Mouse (Mus musculus): Measurements from ENCODE around the gene Selplg. TPM values are rescaled to one million over a fixed set of nuclear protein-coding genes. Genes with fewer than 3 reads are reported as not detected.
A peak's percentile ranks its signal among the peaks of the same experiment; 100 is the strongest.
"Not testable (repeated sequence)": the region's sequence is repeated elsewhere in the genome, so short reads cannot be mapped to it uniquely, and the experiment has no call there.

Selplg gene
- polyA plus RNA-seq, 1 experiment, result 1.3 TPM

DNA sequence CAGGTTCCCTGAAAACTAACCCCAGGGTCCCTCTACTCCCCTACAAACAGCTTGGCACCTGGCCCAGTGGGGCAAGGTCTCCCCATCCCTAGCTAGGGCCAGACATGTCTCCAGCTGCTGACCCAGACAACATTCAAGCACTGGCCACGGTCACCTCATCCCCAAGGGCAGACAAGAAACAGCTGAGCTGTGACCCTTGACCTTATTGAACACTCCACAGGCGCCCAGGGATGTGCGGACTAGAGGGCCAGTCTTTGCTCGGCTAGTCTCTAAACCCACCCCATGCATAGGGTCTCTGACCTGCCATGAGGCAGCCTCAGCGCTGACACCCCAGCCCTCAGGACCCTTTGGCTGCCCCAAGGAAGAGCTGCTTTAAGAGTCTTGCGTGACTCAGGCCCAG, 43.8 kb downstream of the Selplg start:
- TF ChIP-seq CTCF (IDR thresholded peaks at IDR 0.05; ENCODE audit: borderline replicate concordance, extremely low read depth, insufficient read depth, insufficient read length), result no peak
- TF ChIP-seq POLR2A (IDR thresholded peaks at IDR 0.05; ENCODE audit: borderline replicate concordance, extremely low read depth, insufficient read depth, insufficient read length, poor library complexity, severe bottlenecking), result no peak
- no peak for DNase-seq (ENCODE audit: low read depth)

DNA sequence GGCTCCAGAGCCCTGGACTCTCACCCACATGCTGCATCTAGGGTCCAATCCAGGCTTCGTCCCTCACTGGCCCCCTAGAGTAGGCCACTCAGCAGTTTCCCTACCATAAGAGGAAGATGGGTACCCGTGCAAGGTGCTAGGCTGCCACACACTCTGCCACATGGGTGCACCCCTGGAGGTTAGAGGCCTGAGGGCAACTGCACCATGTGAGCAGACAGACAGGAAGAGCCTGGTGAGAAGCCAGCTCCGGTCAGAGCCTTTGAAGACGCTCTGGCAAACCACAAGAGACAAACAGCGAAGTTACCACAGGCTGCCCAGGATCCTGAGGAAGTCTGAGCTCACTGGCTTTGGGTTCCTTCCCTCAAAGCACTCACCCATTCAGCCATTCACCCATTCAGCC, 45.5 kb downstream of the Selplg start:
- TF ChIP-seq CTCF (IDR thresholded peaks at IDR 0.05; ENCODE audit: borderline replicate concordance, extremely low read depth, insufficient read depth, insufficient read length) (no peak), POLR2A (IDR thresholded peaks at IDR 0.05; ENCODE audit: borderline replicate concordance, extremely low read depth, insufficient read depth, insufficient read length, poor library complexity, severe bottlenecking) (no peak)
- no peak for DNase-seq (ENCODE audit: low read depth)

DNA sequence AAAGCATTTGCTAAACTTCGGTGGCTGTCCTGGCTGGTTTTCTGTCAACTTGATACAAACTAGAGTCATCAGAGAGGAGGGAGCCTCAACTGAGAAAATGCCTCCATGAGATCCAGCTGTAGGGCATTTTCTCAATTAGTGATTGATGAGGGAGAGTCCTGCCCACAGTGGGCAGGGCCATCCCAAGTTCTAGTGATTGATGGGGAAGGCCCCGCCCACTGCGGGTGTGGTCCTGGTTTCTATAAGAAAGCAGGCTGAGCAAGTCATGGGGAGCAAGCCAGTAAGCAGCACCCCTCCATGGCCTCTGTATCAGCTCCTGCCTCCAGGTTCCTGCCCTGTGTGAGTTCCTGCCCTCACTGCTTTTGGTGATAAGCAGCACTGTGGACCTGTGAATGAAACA, 48.3 kb downstream of the Selplg start:
- DNase-seq (ENCODE audit: low read depth), result not testable (repeated sequence)

DNA sequence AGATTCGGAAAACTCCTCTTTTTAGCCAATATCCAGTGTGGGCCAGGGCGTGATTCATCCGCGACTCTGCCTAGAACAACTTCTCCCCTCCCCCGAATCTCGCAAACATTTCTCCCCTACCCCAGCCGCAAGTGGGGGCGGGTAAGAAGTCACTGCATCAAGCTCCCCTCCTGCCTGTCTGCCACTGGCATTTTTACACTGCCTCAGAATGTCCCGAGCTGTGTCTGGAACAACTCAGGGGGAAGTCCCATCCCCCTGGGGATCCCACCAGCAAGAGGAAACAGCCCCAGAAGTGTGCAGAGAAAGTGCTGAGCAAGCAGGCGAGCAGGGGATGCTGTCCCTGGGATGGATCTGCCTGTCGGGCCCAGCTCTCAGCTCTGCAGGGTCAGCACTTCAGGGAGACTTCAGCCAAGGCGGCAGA, 48.9 kb downstream of the Selplg start:
- DNase-seq (ENCODE audit: low read depth), result peak; percentile 12
- TF ChIP-seq CTCF (IDR thresholded peaks at IDR 0.05; ENCODE audit: borderline replicate concordance, extremely low read depth, insufficient read depth, insufficient read length) (no peak), POLR2A (IDR thresholded peaks at IDR 0.05; ENCODE audit: borderline replicate concordance, extremely low read depth, insufficient read depth, insufficient read length, poor library complexity, severe bottlenecking) (no peak)

DNA sequence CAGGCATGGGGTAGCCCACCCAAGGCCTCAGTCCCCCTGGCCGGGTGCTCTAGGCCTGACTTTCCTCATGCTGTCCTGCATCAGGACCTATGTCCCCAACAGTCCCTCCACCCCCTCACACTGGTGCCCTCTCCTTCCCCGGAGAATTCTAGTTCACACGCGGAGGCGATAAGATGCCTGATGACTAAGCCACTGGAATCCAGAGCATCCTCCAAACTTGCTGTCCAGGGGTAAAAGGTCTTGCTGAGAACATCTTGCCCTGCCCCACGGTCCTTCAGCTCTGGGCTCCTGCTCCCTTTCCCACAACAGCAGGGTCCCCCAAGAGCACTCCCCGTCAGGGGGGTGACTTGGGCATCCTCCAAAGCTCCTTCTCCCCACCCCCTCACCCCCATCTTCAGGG, 49.8 kb downstream of the Selplg start:
- no peak for TF ChIP-seq CTCF (IDR thresholded peaks at IDR 0.05; ENCODE audit: borderline replicate concordance, extremely low read depth, insufficient read depth, insufficient read length)
- TF ChIP-seq POLR2A (IDR thresholded peaks at IDR 0.05; ENCODE audit: borderline replicate concordance, extremely low read depth, insufficient read depth, insufficient read length, poor library complexity, severe bottlenecking), result no peak
- no peak for DNase-seq (ENCODE audit: low read depth)

DNA sequence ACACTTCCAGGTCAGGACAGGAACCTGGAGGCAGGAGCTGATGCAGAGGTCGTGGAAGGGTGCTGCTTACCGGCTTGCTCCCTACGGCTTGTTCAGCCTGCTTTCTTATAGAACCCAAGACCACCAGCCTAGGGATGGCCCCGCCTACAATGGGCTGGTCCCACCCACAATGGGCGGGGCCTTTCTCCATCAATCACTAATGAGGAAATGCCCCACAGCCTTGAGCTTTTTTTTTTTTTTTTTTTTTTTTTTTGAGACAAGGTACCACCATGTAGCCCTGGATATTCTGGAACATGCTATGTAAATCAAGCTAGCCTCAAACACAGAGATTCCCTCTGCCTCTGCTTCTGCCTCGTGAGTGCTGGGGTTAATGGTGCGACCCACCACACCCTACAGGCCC, 50.6 kb downstream of the Selplg start:
- DNase-seq (ENCODE audit: low read depth), result no peak
- TF ChIP-seq POLR2A (IDR thresholded peaks at IDR 0.05; ENCODE audit: borderline replicate concordance, extremely low read depth, insufficient read depth, insufficient read length, poor library complexity, severe bottlenecking) (no peak), CTCF (IDR thresholded peaks at IDR 0.05; ENCODE audit: borderline replicate concordance, extremely low read depth, insufficient read depth, insufficient read length) (no peak)

DNA sequence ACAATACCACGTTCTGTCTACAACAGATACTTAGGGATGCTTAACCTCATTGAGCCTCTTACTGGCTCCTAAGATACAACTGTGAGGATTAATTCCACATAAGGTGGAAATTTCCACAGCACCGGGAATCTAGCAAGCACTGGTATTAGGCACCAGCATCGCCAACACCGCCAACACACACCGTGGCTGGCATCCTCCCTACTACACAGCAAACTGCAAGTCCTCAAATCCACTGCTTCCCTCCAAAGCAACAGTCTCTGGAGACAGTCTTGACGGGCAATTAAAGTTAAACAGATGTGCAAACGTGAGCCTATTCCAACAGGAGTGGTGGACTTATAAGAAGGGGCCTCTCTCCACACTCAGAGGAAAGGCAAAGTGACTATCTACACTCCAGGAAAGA, 51.2 kb downstream of the Selplg start:
- TF ChIP-seq POLR2A (IDR thresholded peaks at IDR 0.05; ENCODE audit: borderline replicate concordance, extremely low read depth, insufficient read depth, insufficient read length, poor library complexity, severe bottlenecking) (no peak), CTCF (IDR thresholded peaks at IDR 0.05; ENCODE audit: borderline replicate concordance, extremely low read depth, insufficient read depth, insufficient read length) (no peak)
- no peak for DNase-seq (ENCODE audit: low read depth)

DNA sequence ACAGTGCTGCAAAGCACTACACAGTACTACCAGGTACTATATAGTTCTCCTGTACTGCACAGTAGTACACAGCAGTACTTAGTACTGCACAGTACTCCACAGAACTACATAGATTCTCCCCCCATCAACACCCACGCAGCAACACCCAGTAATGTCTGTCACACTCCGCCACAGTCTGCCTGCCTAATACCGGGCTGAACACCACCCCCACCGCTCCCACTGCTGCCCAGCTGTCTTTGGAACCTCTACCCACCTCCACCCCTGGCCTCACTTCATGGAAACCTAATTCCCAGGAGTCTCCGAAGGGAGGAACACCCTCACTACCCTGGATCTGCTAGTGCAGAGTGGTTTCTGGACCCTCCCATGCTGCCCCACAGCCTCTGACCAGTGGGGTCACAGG, 51.7 kb downstream of the Selplg start:
- TF ChIP-seq CTCF (IDR thresholded peaks at IDR 0.05; ENCODE audit: borderline replicate concordance, extremely low read depth, insufficient read depth, insufficient read length) (no peak), POLR2A (IDR thresholded peaks at IDR 0.05; ENCODE audit: borderline replicate concordance, extremely low read depth, insufficient read depth, insufficient read length, poor library complexity, severe bottlenecking) (no peak)
- DNase-seq (ENCODE audit: low read depth), result no peak

DNA sequence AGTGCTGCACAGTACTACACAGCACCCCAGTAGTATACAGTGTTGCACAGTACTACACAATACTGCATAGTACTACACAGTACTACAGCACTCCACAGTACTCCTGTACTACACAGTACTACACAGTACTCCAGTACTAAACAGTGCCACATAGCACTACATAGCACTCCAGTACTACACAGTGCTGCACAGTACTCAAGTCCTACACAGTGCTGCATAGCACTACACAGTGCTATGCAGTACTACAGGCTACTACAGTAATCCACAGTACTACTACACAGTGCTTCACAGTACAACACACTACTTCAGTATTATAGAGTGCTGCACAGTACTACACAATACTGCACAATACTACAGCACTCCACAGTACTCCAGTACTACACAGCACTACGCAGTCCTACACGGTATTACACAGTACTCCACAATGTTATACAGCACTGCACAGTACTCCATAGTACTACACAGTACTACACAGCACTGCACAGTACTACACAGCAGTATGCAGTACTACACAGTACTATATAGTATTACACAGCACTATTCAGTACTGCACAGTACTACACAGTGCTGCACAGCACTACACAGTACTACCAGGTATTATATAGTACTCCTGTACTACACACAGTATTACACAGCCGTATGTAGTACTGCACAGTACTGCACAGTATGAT, 52.2 kb downstream of the Selplg start:
- TF ChIP-seq POLR2A (IDR thresholded peaks at IDR 0.05; ENCODE audit: borderline replicate concordance, extremely low read depth, insufficient read depth, insufficient read length, poor library complexity, severe bottlenecking) (no peak), CTCF (IDR thresholded peaks at IDR 0.05; ENCODE audit: borderline replicate concordance, extremely low read depth, insufficient read depth, insufficient read length) (no peak)
- DNase-seq (ENCODE audit: low read depth), result no peak

DNA sequence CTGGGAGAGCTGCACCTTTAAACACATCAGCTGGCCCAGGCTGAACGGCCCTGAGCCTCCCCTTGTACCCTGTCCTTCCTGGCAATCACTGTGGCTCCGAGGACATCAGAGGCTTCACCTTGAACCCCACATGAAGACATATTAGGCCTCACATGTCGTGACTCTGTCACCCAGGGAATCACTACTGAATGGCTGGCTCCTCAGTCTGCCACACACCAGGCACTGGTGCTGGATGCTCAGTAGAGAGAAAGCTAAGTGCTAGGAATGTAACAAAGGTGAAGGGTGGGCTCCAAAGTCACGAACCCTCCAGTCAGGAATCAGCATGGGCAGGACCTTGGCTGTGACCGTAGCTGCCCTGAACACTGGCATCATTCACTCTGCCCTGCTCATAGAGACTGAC, 52.9 kb downstream of the Selplg start:
- DNase-seq (ENCODE audit: low read depth), result no peak
- TF ChIP-seq CTCF (IDR thresholded peaks at IDR 0.05; ENCODE audit: borderline replicate concordance, extremely low read depth, insufficient read depth, insufficient read length) (no peak), POLR2A (IDR thresholded peaks at IDR 0.05; ENCODE audit: borderline replicate concordance, extremely low read depth, insufficient read depth, insufficient read length, poor library complexity, severe bottlenecking) (no peak)

DNA sequence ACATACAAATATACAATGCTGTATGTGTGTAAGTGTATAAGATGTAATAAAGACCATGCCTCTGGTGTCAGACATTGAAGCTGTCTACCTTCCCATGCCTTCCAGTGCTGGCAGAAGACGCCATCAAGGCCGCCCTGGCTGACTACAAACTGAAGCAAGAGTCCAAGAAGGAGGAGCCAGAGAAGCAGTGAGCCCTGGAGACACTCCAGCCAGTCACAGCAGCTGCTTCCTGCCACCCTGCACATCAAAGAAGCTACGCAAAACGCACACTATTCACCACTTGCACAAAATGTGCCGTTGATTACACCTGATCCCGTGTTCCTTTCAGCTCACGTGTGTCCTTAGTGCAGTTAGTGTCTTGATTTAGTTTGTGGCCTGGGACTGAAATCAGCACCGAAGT, 54.7 kb downstream of the Selplg start:
- DNase-seq (ENCODE audit: low read depth), result not testable (repeated sequence)

DNA sequence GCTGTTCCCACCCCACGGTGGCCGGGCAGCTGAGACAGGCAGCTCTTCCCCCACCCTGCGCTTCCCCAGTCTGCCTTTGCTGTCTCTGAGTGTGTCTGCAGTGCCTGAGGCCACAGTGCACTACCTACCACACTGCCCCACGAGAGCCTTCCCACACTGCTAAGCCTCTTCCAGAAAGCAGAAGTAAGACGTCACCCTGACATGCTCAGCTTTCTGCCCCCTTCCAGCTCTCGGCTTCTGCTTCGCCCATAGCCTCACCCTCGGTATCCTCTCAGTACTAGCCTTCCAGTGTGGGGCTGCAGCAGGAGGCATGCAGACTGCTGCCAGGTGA, 55.6 kb downstream of the Selplg start:
- no peak for DNase-seq (ENCODE audit: low read depth)
- no peak for TF ChIP-seq CTCF (IDR thresholded peaks at IDR 0.05; ENCODE audit: borderline replicate concordance, extremely low read depth, insufficient read depth, insufficient read length)
- TF ChIP-seq POLR2A (IDR thresholded peaks at IDR 0.05; ENCODE audit: borderline replicate concordance, extremely low read depth, insufficient read depth, insufficient read length, poor library complexity, severe bottlenecking), result no peak

Data from brain, embryonic 14.5 days (tissue).